Mouse (Mus musculus): ENCODE measurements around the gene Papln.

DNA sequence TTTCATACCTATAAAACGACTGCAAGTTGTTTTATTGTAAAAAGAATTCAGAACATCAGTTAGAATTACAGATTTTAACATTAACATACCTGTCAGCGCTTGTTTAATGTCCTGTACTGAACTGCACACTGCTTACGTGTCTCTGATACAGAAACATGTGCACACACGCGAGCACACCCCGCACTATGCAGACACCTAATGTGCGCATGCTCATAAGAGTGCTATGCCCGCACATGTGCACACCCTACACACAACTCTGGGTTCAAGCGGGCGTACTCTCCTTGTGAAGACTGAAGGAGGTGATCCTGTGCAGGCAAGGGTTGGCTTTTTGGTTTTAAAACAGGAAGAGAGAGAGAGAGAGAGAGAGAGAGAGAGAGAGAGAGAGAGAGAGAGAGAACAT, 1.1 kb downstream of the Papln start:
- TF ChIP-seq CTCF (IDR thresholded peaks at IDR 0.05; ENCODE audit: borderline replicate concordance, insufficient read depth, low read length) (no peak), POLR2A (IDR thresholded peaks at IDR 0.05; ENCODE audit: low read depth, low read length) (no peak)
